Mouse (Mus musculus) cerebellum, adult 9-10 months (tissue): ENCODE measurements at regions not wholly inside any gene's neighbourhood (a gene's known extent, or its start where the extent isn't known, plus 50 kb on each side); places are given as distances from the start of the nearest gene placed in this dataset.
"Not testable (repeated sequence)": the region's sequence is repeated elsewhere in the genome, so short reads cannot be mapped to it uniquely, and the experiment has no call there.

Source experiments
- DNase-seq: peaks from one replicate; pipeline ENCODE4 v3.0.0; 2022

DNA sequence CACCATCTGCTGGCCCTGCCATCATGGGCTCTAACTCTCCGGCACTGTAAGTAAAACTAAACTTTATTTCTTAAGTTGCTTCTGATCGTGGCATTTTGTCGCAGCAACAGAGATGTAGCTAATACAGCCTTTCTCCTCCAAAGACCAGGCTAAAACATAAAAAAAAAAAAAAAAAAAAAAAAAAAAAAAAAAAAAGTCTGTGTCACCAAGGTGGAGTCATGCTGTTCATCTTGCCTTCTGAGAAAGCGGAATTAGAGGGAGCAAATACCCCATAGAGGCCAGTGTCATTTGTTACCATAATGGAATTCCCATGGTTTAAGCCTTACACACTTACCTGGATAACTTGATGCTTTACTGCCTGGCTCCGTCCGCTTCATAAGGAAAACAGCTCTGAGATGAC is 136.9 kb upstream of the Rybp start:
- DNase-seq, result no peak

DNA sequence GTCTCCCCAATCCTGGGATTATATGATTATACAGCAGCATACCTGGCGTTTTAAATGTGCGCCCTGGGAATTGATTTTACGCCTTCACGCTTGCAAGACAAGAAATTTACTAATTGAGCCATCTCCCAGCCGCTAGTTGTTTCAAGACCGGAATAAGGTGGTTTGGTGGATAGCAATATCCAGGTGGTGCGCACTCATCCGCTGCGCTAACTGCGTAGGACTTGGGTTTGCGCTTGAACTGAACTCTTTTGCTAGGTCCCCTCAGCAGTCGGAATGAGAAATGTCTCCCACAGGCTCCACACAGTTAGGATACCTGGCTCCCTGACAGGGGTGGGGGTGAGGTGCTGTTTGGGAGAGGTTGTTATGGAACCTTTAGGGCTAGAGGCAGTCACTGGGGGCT is 136.4 kb upstream of the Rybp start:
- no peak for DNase-seq

DNA sequence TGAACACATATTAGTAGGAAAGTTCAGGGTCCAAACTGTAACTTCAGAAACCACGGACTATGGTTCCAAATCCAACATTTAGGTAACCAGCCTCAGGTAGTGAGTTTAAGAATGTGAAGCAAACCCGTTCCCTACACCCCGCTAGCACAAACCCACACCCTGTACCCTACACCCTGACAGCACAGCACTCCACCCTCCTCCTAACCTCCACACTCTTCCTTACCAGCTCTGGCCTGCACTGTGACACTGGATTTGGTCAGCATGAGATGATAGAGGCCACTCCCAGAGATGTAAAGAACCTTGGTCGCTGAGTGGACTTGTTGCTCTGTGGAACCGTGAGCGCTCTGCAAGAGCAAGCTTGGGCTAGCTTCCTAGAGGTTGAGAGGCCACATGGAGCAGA is 135.3 kb upstream of the Rybp start:
- DNase-seq, result no peak

DNA sequence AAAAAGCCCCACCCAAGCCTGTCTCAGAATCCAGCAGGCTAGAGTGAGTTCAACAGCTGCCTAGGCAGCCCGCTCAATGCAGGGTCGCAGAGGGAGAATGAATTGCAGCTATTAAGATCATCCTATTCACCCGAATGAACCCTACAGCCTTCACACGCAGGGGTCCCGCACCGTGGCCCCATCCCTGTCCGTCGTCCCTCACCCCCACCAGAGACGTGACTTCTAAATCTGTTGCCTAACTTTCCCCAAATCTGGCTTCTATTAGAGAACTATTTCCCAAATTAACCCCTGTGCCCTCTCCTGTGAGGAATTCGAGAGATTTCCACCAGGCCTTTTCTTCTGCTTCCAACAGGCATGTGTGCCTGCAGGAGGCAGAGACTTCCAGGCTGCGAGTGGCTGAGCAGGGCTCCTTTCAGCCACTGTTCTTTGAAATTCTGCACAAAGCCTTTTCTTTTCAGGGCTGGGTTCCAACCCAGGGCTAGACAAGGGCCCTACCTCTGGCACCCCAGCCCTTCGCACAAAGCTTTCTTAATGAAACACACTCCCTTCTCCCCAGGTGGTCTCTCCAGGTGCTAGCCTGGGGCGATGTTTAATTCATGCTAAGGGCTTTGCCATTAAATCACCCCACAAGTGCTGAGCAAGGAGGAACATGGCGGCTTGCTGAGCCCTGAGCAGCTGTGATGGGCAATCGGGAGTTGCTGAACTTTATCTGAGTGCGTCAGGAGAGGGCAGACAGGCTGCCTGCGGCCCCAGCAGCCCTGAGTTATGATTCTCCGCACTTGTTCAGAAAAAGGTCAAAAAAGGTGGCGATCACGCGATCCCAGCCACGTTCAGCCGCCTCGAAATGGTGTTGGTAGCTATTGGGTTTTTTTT is 134.7 kb upstream of the Rybp start:
- no peak for DNase-seq

GRCm38 (mm10) chr6:100420602-100421001 is 133.3 kb upstream of the Rybp start:
- DNase-seq, result no peak

DNA sequence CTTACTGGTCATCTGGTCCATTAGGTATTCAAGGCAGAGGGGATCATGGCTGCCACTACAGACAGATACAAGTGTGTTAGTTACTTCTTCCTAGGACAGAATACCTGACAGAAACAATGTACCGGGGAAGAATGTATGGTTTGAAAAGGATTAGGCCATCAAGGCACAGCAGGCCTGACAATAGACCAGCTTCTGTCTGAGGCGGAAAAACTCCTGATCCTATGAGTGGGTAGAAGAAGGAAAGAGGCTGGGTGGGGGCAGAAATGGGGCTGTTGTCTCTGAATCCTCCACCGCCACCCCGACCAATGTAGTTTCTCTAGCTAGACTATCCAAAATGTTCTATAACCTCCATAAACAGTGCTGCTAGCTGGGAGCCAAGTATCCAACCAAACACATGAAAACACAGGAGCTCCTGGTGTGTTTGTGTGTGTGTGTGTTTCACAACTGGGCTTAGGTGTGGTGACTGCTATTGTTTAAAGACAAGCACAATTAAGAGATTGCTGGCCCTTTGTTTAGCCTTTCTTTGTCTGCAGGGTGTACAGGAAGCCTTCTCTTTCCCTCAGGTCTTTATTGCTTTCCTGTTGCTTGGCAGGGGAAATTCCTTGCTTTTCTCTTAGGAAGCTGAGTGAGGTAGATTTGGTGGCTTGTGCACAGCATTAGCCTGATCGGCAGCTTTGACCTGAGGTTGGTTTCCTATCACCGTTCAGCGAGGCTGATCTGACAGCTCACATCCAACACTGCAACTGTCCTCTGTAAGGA is 132.7 kb upstream of the Rybp start:
- DNase-seq, result no peak

- DNase-seq, result no peak
These were observed 128.8 kb upstream of the Rybp start for GRCm38 (mm10) chr6:100416046-100416445.

GRCm38 (mm10) chr6:100415514-100415913 is 128.2 kb upstream of the Rybp start:
- DNase-seq, result no peak

DNA sequence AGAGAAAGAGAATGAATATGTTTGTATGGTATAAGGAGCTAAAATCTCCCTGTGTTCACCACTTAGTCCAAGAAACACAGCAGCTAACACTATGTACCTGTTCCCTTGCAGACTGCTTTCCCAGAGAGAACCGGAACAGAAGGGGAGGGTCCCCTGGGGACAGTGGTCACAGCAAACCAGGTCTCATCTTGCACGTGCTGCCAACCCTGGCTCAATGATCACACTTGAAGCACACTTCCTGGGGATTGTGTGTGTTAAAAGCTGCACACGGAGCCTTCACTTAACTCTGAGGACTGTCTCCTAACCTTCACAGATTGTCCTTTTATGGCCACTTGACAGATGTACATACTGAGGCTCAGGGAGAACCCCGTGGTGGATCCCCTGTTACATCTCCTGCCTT is 127.6 kb upstream of the Rybp start:
- DNase-seq, result no peak

DNA sequence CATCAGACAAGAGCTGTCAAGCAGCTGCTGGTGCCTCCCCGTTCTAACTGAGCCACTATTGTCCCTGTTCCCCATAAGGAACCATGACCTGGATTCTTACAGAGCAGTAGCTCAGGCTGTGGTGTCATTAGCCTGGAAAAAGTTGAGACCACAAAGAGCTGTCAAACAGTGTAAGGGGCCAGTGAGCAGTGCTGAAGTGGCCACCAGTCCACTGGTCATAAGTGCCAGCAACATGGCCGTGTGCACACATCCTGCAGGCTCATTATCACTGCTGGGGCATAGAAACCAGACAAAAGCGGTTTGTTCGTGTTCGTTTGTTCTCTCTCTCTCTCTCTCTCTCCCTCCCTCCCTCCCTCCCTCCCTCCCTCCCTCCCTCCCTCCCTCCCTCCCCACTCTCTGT is 125.2 kb upstream of the Rybp start:
- DNase-seq, result no peak

- no peak for DNase-seq
These were observed 124.7 kb upstream of the Rybp start for GRCm38 (mm10) chr6:100411968-100412367.

GRCm38 (mm10) chr6:100410067-100410631 is 122.9 kb upstream of the Rybp start:
- no peak for DNase-seq

DNA sequence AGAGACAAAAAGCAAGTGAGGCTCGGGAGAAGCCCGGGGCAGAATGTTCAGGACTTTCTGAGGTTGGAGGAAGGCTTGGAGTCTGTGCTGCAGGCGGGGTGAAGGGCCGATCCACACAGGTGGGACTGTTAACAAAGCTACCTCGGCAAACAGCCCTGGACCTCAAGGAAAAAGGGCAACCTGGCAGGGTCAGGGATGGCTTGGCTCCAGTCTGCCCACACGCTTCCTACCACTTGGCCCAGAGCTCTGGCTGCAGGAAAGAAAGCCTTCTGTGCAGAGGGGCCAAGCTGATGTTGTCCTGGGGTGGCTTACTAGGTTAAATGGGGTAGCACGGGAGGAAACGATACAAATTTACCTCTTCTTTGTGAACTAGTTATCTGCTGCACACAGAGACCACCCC is 121.5 kb upstream of the Rybp start:
- DNase-seq, result no peak

- no peak for DNase-seq
These were observed 119.2 kb upstream of the Rybp start for GRCm38 (mm10) chr6:100406504-100406903.

DNA sequence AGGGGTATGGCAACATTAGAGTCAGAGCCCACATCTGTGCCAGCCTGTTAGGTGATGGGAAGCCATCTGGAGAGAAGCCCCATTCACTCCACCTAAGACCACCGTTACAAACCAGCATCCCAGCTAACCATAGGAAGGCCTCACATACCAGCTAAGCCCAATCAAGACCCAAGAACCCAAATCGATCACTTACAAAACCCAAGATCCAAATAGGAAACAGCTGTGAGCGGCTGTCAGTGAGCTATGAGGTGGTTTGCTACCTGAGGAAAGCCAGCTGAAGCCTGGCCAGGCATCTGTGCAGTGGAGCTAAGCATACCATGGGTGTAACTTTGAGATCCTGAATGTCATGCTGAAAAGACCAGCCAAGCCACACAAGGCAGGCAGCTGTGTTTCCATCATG is 116.9 kb upstream of the Rybp start:
- DNase-seq, result no peak

GRCm38 (mm10) chr6:100402716-100403115 is 115.4 kb upstream of the Rybp start:
- no peak for DNase-seq

DNA sequence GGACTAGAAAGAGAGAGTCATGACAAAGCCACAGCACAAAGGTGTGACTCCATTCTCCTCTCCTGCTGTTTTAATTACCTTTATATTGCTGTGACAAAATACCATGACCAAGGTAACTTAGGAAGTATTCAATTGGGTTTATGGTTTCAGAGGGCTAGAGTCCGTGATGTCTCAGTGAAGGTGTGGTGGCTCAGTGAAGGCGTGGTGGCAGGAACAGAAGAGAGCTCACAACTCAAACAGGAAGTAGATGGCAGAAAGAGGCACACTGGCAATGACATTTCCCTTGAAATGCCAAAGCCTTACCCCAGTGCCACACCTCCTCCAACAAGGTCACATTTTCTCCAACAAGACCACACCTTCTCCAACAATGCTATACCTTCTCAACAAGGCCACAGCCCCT is 114.4 kb upstream of the Rybp start:
- DNase-seq, result no peak

GRCm38 (mm10) chr6:100399387-100399786 is 112.1 kb upstream of the Rybp start:
- not testable (repeated sequence) for DNase-seq

DNA sequence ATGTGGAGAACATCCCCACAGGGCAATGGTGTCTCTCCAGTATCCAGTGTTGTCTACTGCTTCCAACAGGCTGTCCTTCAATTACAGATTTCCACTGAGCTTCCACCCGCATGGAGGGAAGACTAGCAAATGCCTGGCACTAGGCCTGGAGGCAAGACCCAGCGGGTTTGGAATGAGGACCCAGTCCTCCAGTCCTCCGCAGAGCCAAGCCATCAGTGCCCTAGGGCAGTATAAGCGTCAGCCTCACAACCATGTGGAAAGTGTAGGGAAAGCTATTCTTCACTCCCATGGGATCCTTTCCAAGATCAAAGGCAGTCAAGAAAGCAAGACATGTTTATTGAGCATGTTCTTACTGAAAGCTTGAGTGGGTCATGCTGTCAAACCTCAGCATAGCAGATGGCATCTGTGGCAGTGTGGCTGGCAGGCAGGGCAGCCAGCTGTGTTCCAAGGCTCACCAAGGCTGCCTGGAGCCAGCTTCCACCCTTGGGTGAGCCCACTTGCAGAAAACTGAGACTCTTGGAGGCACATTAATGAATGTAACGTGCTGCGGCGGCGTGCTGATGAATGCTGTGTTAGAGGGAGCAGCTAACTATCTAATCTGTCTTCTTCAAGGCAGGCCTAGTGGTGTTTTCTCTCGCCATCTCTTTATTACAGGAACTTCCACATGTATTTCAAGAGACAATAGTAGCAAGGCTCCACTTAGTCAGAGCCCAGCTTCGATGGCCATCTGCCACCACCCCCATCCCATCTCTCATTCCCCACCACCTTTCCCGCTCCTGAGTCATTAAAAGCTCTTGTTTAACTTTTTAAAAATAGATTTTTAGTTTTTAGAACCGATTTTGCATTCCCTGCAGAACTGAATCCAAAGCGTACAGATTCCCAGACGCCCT is 109.3 kb upstream of the Rybp start:
- DNase-seq, result no peak

- DNase-seq, result no peak
These were observed 103.1 kb upstream of the Rybp start for GRCm38 (mm10) chr6:100390258-100390910.

- no peak for DNase-seq
These were observed 99.8 kb upstream of the Rybp start for GRCm38 (mm10) chr6:100387042-100387441.

DNA sequence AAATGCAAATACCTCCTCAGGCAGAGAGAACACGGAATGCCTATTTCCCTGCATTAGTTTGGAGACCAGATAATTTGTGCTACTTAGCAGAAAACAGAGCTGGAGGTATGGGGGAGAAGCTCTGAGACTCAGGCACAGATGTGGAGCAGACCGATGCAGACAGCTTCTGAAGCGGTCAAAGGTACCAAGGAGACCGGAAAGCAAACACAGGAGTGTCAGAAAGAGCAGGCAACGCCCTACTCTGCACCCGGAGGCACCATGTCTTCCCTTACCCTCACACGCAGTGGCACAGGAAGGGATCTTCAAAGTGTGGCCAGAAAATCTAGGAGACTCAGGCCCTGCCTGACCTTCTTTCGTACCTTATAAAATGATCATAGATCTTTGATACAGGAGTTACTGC is 98.4 kb upstream of the Rybp start:
- no peak for DNase-seq
